Mouse (Mus musculus): ENCODE results near the gene Slc25a26. TPM values are rescaled to one million over a fixed set of nuclear protein-coding genes. Genes with fewer than 3 reads are reported as not detected.
"Not testable (repeated sequence)": the region's sequence is repeated elsewhere in the genome, so short reads cannot be mapped to it uniquely, and the experiment has no call there.

Slc25a26 gene
- polyA plus RNA-seq, 1 experiment from 2014 or later: 7.3 TPM

GRCm38 (mm10) chr6:94541854-94542253 is 41.7 kb downstream of the Slc25a26 start:
- no peak for ATAC-seq (replicated peaks; ENCODE audit: low FRiP score, low TSS enrichment, low read depth)
- Histone ChIP-seq H3K27ac (ENCODE audit: low read depth) (peak overlapping the region; percentile 58), H3K4me1 (replicated peaks; ENCODE audit: control insufficient read depth, insufficient read depth, low read length) (peaks cover 8% of the 10 kb centered on the region), H3K4me2 (ENCODE audit: low read length) (no peak overlapping the region), H3K9ac (ENCODE audit: low read length) (no peak overlapping the region), H3K4me3 (ENCODE audit: low read depth, low read length) (no peak overlapping the region), H3K36me3 (ENCODE audit: control insufficient read depth, insufficient read depth, low read length) (no peaks in the 10 kb centered on the region), H3K9me3 (ENCODE audit: control insufficient read depth, low read length) (no peaks in the 10 kb centered on the region), H3K27me3 (replicated peaks; ENCODE audit: control insufficient read depth, insufficient read depth, low read length) (no peaks in the 10 kb centered on the region)
- 46% methylated on average over 7 of the region's 7 CpGs for WGBS
- no peak for DNase-seq (ENCODE audit: low spot score)

- H3K36me3 ChIP-seq (ENCODE audit: control insufficient read depth, insufficient read depth, low read length): no peaks in the 10 kb centered on the region
- 45% methylated on average over 5 of the region's 5 CpGs for WGBS
- H3K9ac ChIP-seq (ENCODE audit: low read length): no peak overlapping the region
- H3K27me3 ChIP-seq (replicated peaks; ENCODE audit: control insufficient read depth, insufficient read depth, low read length): no peaks in the 10 kb centered on the region
- H3K27ac ChIP-seq (ENCODE audit: low read depth): no peak overlapping the region
- H3K9me3 ChIP-seq (ENCODE audit: control insufficient read depth, low read length): no peaks in the 10 kb centered on the region
- no peak overlapping the region for H3K4me3 ChIP-seq (ENCODE audit: low read depth, low read length)
- no peak overlapping the region for H3K4me2 ChIP-seq (ENCODE audit: low read length)
- H3K4me1 ChIP-seq (replicated peaks; ENCODE audit: control insufficient read depth, insufficient read depth, low read length): peaks cover 8% of the 10 kb centered on the region
- peak; percentile 66 for DNase-seq (ENCODE audit: low spot score)
- no peak; the same call in 1 of the 2 replicates for ATAC-seq (replicated peaks; ENCODE audit: low FRiP score, low TSS enrichment, low read depth)
Observed at GRCm38 (mm10) chr6:94543902-94544840, 44.0 kb downstream of the Slc25a26 start.

DNA sequence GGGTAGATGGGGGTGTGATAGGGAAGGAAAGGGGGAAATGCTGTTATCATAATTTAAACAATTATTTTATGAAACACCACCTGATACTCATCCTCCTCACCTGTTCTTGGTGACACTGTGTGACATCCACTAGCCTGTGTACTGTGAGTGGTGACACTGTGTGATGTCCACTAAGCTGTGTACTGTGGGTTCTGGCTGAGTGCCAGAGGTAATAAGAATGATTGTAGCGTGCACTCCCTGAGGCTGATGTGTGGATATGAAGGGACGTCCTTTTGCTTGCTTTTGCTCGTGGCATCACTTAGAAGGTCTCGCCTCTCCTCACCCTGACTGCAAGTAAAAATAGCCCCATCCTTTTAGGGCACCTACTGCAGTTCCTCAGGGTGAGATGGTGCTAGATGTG is 47.1 kb downstream of the Slc25a26 start:
- Histone ChIP-seq H3K36me3 (ENCODE audit: control insufficient read depth, insufficient read depth, low read length) (no peaks in the 10 kb centered on the region), H3K4me2 (ENCODE audit: low read length) (no peak overlapping the region), H3K9ac (ENCODE audit: low read length) (no peak overlapping the region), H3K27ac (ENCODE audit: low read depth) (no peak overlapping the region), H3K27me3 (replicated peaks; ENCODE audit: control insufficient read depth, insufficient read depth, low read length) (no peaks in the 10 kb centered on the region), H3K4me1 (replicated peaks; ENCODE audit: control insufficient read depth, insufficient read depth, low read length) (no peaks in the 10 kb centered on the region; the same call in 1 of the 2 replicates), H3K9me3 (ENCODE audit: control insufficient read depth, low read length) (no peaks in the 10 kb centered on the region), H3K4me3 (ENCODE audit: low read depth, low read length) (no peak overlapping the region)
- ATAC-seq (replicated peaks; ENCODE audit: low FRiP score, low TSS enrichment, low read depth) (no peak), DNase-seq (ENCODE audit: low spot score) (no peak)
- 59% methylated on average over 4 of the region's 4 CpGs for WGBS

- no peak overlapping the region for H3K27ac ChIP-seq (ENCODE audit: low read depth)
- no peak for ATAC-seq (replicated peaks; ENCODE audit: low FRiP score, low TSS enrichment, low read depth)
- no peak for DNase-seq (ENCODE audit: low spot score)
- 72% methylated on average over 6 of the region's 6 CpGs for WGBS
- H3K4me2 ChIP-seq (ENCODE audit: low read length): no peak overlapping the region
- H3K4me1 ChIP-seq (replicated peaks; ENCODE audit: control insufficient read depth, insufficient read depth, low read length): no peaks in the 10 kb centered on the region
- H3K9me3 ChIP-seq (ENCODE audit: control insufficient read depth, low read length): no peaks in the 10 kb centered on the region
- no peaks in the 10 kb centered on the region for H3K36me3 ChIP-seq (ENCODE audit: control insufficient read depth, insufficient read depth, low read length)
- no peaks in the 10 kb centered on the region for H3K27me3 ChIP-seq (replicated peaks; ENCODE audit: control insufficient read depth, insufficient read depth, low read length)
- H3K9ac ChIP-seq (ENCODE audit: low read length): no peak overlapping the region
- no peak overlapping the region for H3K4me3 ChIP-seq (ENCODE audit: low read depth, low read length)
Observed at GRCm38 (mm10) chr6:94550298-94550697, 50.2 kb downstream of the Slc25a26 start.

DNA sequence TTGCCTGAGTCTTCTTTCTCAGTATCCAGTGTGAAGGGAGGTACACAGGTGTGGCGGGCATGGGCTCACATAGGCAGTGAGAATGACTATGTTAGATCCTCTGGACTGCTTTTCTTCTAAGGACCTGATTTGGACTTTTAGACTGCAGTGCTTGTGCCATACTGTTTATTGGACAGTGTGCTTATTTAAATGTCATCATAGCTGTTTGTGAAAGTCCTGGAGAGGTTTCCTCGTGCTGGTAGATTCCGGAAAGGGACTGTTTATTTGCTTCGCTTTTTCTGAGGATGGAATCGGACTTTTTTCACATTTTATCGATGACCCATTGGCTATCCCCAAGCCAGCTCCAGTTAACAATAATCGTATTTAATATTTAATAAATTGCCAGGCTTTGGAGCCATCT is 50.7 kb downstream of the Slc25a26 start:
- H3K27me3 ChIP-seq (replicated peaks; ENCODE audit: control insufficient read depth, insufficient read depth, low read length): no peaks in the 10 kb centered on the region
- no peak overlapping the region for H3K9ac ChIP-seq (ENCODE audit: low read length)
- H3K4me2 ChIP-seq (ENCODE audit: low read length): no peak overlapping the region
- WGBS: 74% methylated on average over 7 of the region's 7 CpGs
- H3K4me3 ChIP-seq (ENCODE audit: low read depth, low read length): no peak overlapping the region
- H3K4me1 ChIP-seq (replicated peaks; ENCODE audit: control insufficient read depth, insufficient read depth, low read length): no peaks in the 10 kb centered on the region
- DNase-seq (ENCODE audit: low spot score) (no peak), ATAC-seq (replicated peaks; ENCODE audit: low FRiP score, low TSS enrichment, low read depth) (no peak)
- H3K9me3 ChIP-seq (ENCODE audit: control insufficient read depth, low read length): no peaks in the 10 kb centered on the region
- H3K27ac ChIP-seq (ENCODE audit: low read depth): no peak overlapping the region
- no peaks in the 10 kb centered on the region for H3K36me3 ChIP-seq (ENCODE audit: control insufficient read depth, insufficient read depth, low read length)

GRCm38 (mm10) chr6:94553085-94553484 is 53.0 kb downstream of the Slc25a26 start:
- no peak overlapping the region for H3K27ac ChIP-seq (ENCODE audit: low read depth)
- H3K4me1 ChIP-seq (replicated peaks; ENCODE audit: control insufficient read depth, insufficient read depth, low read length): no peaks in the 10 kb centered on the region
- H3K4me2 ChIP-seq (ENCODE audit: low read length): no peak overlapping the region
- no peak overlapping the region for H3K9ac ChIP-seq (ENCODE audit: low read length)
- no peak overlapping the region for H3K4me3 ChIP-seq (ENCODE audit: low read depth, low read length)
- no peaks in the 10 kb centered on the region for H3K36me3 ChIP-seq (ENCODE audit: control insufficient read depth, insufficient read depth, low read length)
- no peaks in the 10 kb centered on the region for H3K9me3 ChIP-seq (ENCODE audit: control insufficient read depth, low read length)
- ATAC-seq (replicated peaks; ENCODE audit: low FRiP score, low TSS enrichment, low read depth) (no peak), DNase-seq (ENCODE audit: low spot score) (no peak)
- 90% methylated on average over 5 of the region's 5 CpGs for WGBS
- no peaks in the 10 kb centered on the region for H3K27me3 ChIP-seq (replicated peaks; ENCODE audit: control insufficient read depth, insufficient read depth, low read length)

DNA sequence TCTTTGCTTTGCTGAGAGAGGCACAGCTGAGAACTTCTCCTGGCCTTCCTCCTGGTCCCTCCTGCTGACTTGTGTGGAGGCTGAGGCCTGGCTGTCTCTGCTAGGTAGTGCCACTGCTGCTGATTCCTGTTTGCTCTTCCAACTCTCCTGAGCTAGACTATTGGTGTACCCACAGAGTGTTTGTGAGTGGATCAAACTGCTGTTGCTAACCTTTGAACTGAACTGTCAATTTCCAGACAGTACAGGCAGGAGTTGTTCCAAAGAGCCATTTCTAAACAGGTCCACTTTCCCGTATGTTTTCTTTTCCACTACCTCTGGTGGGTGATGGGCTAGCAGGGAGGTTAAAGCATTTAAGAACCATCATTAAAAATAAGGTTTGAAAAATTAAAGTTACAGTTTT is 58.5 kb downstream of the Slc25a26 start:
- not testable (repeated sequence) for H3K9me3 ChIP-seq (ENCODE audit: control insufficient read depth, low read length); H3K27me3 ChIP-seq (replicated peaks; ENCODE audit: control insufficient read depth, insufficient read depth, low read length); H3K36me3 ChIP-seq (ENCODE audit: control insufficient read depth, insufficient read depth, low read length); H3K4me1 ChIP-seq (replicated peaks; ENCODE audit: control insufficient read depth, insufficient read depth, low read length); H3K4me3 ChIP-seq (ENCODE audit: low read depth, low read length); H3K9ac ChIP-seq (ENCODE audit: low read length); DNase-seq (ENCODE audit: low spot score); H3K27ac ChIP-seq (ENCODE audit: low read depth); ATAC-seq (replicated peaks; ENCODE audit: low FRiP score, low TSS enrichment, low read depth); H3K4me2 ChIP-seq (ENCODE audit: low read length)
- WGBS: 70% methylated on average over 1 of the region's 1 CpGs

- no peak overlapping the region for H3K9ac ChIP-seq (ENCODE audit: low read length)
- H3K4me3 ChIP-seq (ENCODE audit: low read depth, low read length): no peak overlapping the region
- H3K36me3 ChIP-seq (ENCODE audit: control insufficient read depth, insufficient read depth, low read length): no peaks in the 10 kb centered on the region
- H3K27me3 ChIP-seq (replicated peaks; ENCODE audit: control insufficient read depth, insufficient read depth, low read length): no peaks in the 10 kb centered on the region
- no peaks in the 10 kb centered on the region for H3K4me1 ChIP-seq (replicated peaks; ENCODE audit: control insufficient read depth, insufficient read depth, low read length)
- WGBS: 89% methylated on average over 1 of the region's 1 CpGs
- no peak overlapping the region for H3K27ac ChIP-seq (ENCODE audit: low read depth)
- DNase-seq (ENCODE audit: low spot score) (no peak), ATAC-seq (replicated peaks; ENCODE audit: low FRiP score, low TSS enrichment, low read depth) (no peak)
- H3K4me2 ChIP-seq (ENCODE audit: low read length): no peak overlapping the region
- H3K9me3 ChIP-seq (ENCODE audit: control insufficient read depth, low read length): no peaks in the 10 kb centered on the region
Observed at GRCm38 (mm10) chr6:94560896-94561295, 60.8 kb downstream of the Slc25a26 start.

- no peak for DNase-seq (ENCODE audit: low spot score)
- WGBS: 49% methylated on average over 1 of the region's 1 CpGs
- no peak for ATAC-seq (replicated peaks; ENCODE audit: low FRiP score, low TSS enrichment, low read depth)
Observed at GRCm38 (mm10) chr6:94561346-94561745, 61.2 kb downstream of the Slc25a26 start.

More at GRCm38 (mm10) chr6:94561346-94561745, 61.2 kb downstream of the Slc25a26 start:
- Histone ChIP-seq H3K4me3 (ENCODE audit: low read depth, low read length) (no peak overlapping the region), H3K36me3 (ENCODE audit: control insufficient read depth, insufficient read depth, low read length) (no peaks in the 10 kb centered on the region), H3K4me2 (ENCODE audit: low read length) (no peak overlapping the region), H3K27me3 (replicated peaks; ENCODE audit: control insufficient read depth, insufficient read depth, low read length) (no peaks in the 10 kb centered on the region), H3K27ac (ENCODE audit: low read depth) (no peak overlapping the region), H3K4me1 (replicated peaks; ENCODE audit: control insufficient read depth, insufficient read depth, low read length) (no peaks in the 10 kb centered on the region), H3K9me3 (ENCODE audit: control insufficient read depth, low read length) (no peaks in the 10 kb centered on the region), H3K9ac (ENCODE audit: low read length) (no peak overlapping the region)

Data from intestine, embryonic 14.5 days (tissue).